Comparison of ENCODE assay signal across 17 mouse cellular contexts in the genomic region with DNA sequence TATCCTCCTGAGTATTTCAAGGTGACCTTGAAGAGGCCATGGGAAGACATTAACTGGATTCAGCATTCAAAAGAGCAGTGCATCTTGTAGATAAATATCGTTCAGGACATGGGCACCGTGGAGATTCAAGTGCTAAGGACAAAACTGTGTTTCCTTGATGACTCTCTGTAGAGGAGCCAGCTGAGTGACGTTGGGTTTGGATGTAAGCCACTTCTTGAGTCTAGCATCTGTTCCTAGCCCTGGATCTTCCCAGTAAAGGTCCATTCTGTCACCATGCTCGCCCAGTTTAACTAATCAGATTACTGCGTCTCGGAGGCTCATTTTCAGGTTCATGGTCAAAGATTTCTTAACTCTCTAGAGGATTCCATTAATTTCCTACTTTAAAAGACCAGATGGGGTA.
DNase-seq lines count a peak whose midpoint lies in the region; ATAC-seq and TF ChIP-seq lines count a peak whose summit lies in the region.
"Had no signal": no experiment of that assay in that cellular context is flagged by ENCODE, and none has a peak within 500 bp of the region (broad histone marks: within the 10 kb centered on the region; RNA-seq: fewer than 3 reads in every experiment).

No protein-coding gene starts in this region.

- H3K27ac ChIP-seq in midbrain, postnatal 0 days (ENCODE audit: low read depth, low read length): no peak overlapping the region
- no peak overlapping the region for H3K27ac ChIP-seq in midbrain, embryonic 11.5 days (ENCODE audit: low read depth, low read length)
- H3K27ac ChIP-seq in cerebellum, adult 2 months (ENCODE audit: insufficient read depth, low read length): no peak overlapping the region
- no peak overlapping the region for H3K27ac ChIP-seq in stomach, postnatal 0 days (replicated peaks)
- H3K27ac ChIP-seq: embryonic facial prominence, embryonic 13.5 days; heart, embryonic 13.5 days; liver, embryonic 13.5 days; stomach, embryonic 15.5 days had no signal

- H3K4me3 ChIP-seq in midbrain, postnatal 0 days (ENCODE audit: low read depth, low read length): no peak overlapping the region
- no peak overlapping the region for H3K4me3 ChIP-seq in midbrain, embryonic 11.5 days (ENCODE audit: low read depth, low read length)
- no peak overlapping the region for H3K4me3 ChIP-seq in cerebellum, adult 2 months (replicated peaks; ENCODE audit: insufficient read depth, low read depth, low read length)
- no peak overlapping the region for H3K4me3 ChIP-seq in stomach, postnatal 0 days (ENCODE audit: low read depth, low read length)
- H3K4me3 ChIP-seq: embryonic facial prominence, embryonic 13.5 days; heart, embryonic 13.5 days; liver, embryonic 13.5 days; megakaryocyte, embryonic 14.5 days; myocyte; stomach, embryonic 15.5 days had no signal

- intact Hi-C loops in heart, postnatal 14 days (cut with DNase I): no loop called here
- intact Hi-C loops in heart, postnatal 25 days (cut with DNase I): no loop called here

- no peak for TF ChIP-seq CTCF in midbrain, postnatal 0 days (IDR thresholded peaks at IDR 0.05)
- no peak for TF ChIP-seq CTCF in cerebellum, adult 2 months (IDR thresholded peaks at IDR 0.05; ENCODE audit: borderline replicate concordance, insufficient read depth, low read depth, low read length)
- TF ChIP-seq CTCF in stomach, postnatal 0 days (IDR thresholded peaks at IDR 0.05; ENCODE audit: low read depth): no peak

- H3K27me3 ChIP-seq in midbrain, postnatal 0 days (ENCODE audit: insufficient read depth, low read length): no peaks in the 10 kb centered on the region
- H3K27me3 ChIP-seq in midbrain, embryonic 11.5 days (ENCODE audit: control insufficient read depth, insufficient read depth, low read length): no peaks in the 10 kb centered on the region
- no peaks in the 10 kb centered on the region for H3K27me3 ChIP-seq in cerebellum, adult 2 months (ENCODE audit: control insufficient read depth, insufficient read depth, low read length)
- no peaks in the 10 kb centered on the region for H3K27me3 ChIP-seq in stomach, postnatal 0 days (ENCODE audit: control insufficient read depth, insufficient read depth, low read length)
- H3K27me3 ChIP-seq: megakaryocyte, embryonic 14.5 days; stomach, embryonic 15.5 days had no signal

- no peak for TF ChIP-seq POLR2A in cerebellum, adult 2 months (IDR thresholded peaks at IDR 0.05; ENCODE audit: borderline replicate concordance, insufficient read depth, low read length)

- H3K4me1 ChIP-seq in midbrain, postnatal 0 days (ENCODE audit: insufficient read depth, low read length): peaks cover 10% of the 10 kb centered on the region; the same call in 1 of the 2 replicates
- H3K4me1 ChIP-seq in midbrain, embryonic 11.5 days (ENCODE audit: control insufficient read depth, insufficient read depth, low read length): peaks cover 3% of the 10 kb centered on the region; the same call in 1 of the 2 replicates
- H3K4me1 ChIP-seq in cerebellum, adult 2 months (ENCODE audit: control insufficient read depth, insufficient read depth, low read length): peaks cover 15% of the 10 kb centered on the region
- H3K4me1 ChIP-seq in stomach, postnatal 0 days (replicated peaks; ENCODE audit: control insufficient read depth, insufficient read depth): no peaks in the 10 kb centered on the region
- H3K4me1 ChIP-seq: liver, embryonic 13.5 days; megakaryocyte, embryonic 14.5 days; stomach, embryonic 15.5 days had no signal

- peak; percentile 9 to 46 for DNase-seq in heart, postnatal 14 days
- DNase-seq in heart, postnatal 25 days (ENCODE audit: low spot score): no peak
- peak; percentile 87 for DNase-seq in midbrain, postnatal 0 days (ENCODE audit: low spot score)
- DNase-seq in midbrain, embryonic 11.5 days (ENCODE audit: low spot score, missing footprints): no peak
- peak; percentile 78 to 85 for DNase-seq in cerebellum, adult 2 months
- DNase-seq in gastrocnemius, postnatal 25 days: peak; percentile 18
- DNase-seq in testis, postnatal 14 days (ENCODE audit: low spot score): no peak
- DNase-seq in stomach, postnatal 0 days (ENCODE audit: low spot score): no peak
- DNase-seq: kidney, postnatal 4 days; liver, embryonic 13.5 days had no signal

- WGBS in midbrain, postnatal 0 days: 66% methylated on average over 6 of the region's 6 CpGs
- 80% methylated on average over 6 of the region's 6 CpGs for WGBS in midbrain, embryonic 11.5 days
- WGBS in cerebellum, adult 2 months: 5% methylated on average over 6 of the region's 6 CpGs
- 77% methylated on average over 6 of the region's 6 CpGs for WGBS in stomach, postnatal 0 days

- no peak for ATAC-seq in midbrain, postnatal 0 days (ENCODE audit: low FRiP score)
- no peak for ATAC-seq in midbrain, embryonic 11.5 days (ENCODE audit: low FRiP score)
- no peak for ATAC-seq in stomach, postnatal 0 days (ENCODE audit: low FRiP score, low TSS enrichment)
- ATAC-seq: forebrain, embryonic 16.5 days; intestine, embryonic 16.5 days had no signal

- H3K9ac ChIP-seq in midbrain, postnatal 0 days (replicated peaks; ENCODE audit: low read length, poor library complexity, severe bottlenecking): no peak overlapping the region
- H3K9ac ChIP-seq in midbrain, embryonic 11.5 days (ENCODE audit: low read length): no peak overlapping the region
- H3K9ac ChIP-seq in stomach, postnatal 0 days (ENCODE audit: low read length): no peak overlapping the region
- H3K9ac ChIP-seq: embryonic facial prominence, embryonic 13.5 days; heart, embryonic 13.5 days; liver, embryonic 13.5 days; stomach, embryonic 15.5 days had no signal

- no peaks in the 10 kb centered on the region for H3K36me3 ChIP-seq in midbrain, postnatal 0 days (ENCODE audit: insufficient read depth, low read length)
- no peaks in the 10 kb centered on the region for H3K36me3 ChIP-seq in midbrain, embryonic 11.5 days (ENCODE audit: control insufficient read depth, insufficient read depth, low read length)
- no peaks in the 10 kb centered on the region for H3K36me3 ChIP-seq in stomach, postnatal 0 days (ENCODE audit: control insufficient read depth, insufficient read depth, low read length)
- H3K36me3 ChIP-seq: embryonic facial prominence, embryonic 13.5 days; heart, embryonic 13.5 days; liver, embryonic 13.5 days; stomach, embryonic 15.5 days had no signal

- no peak overlapping the region for H3K4me2 ChIP-seq in midbrain, postnatal 0 days (ENCODE audit: low read depth, low read length, poor library complexity, severe bottlenecking)
- H3K4me2 ChIP-seq in midbrain, embryonic 11.5 days: no peak overlapping the region
- H3K4me2 ChIP-seq in stomach, postnatal 0 days (replicated peaks; ENCODE audit: low read depth): no peak overlapping the region
- H3K4me2 ChIP-seq: embryonic facial prominence, embryonic 13.5 days; heart, embryonic 13.5 days; liver, embryonic 13.5 days; stomach, embryonic 15.5 days had no signal

- no peaks in the 10 kb centered on the region for H3K9me3 ChIP-seq in midbrain, postnatal 0 days (ENCODE audit: low read length)
- H3K9me3 ChIP-seq in midbrain, embryonic 11.5 days (ENCODE audit: control insufficient read depth, low read length): no peaks in the 10 kb centered on the region
- H3K9me3 ChIP-seq in stomach, postnatal 0 days (ENCODE audit: control insufficient read depth, low read length): no peaks in the 10 kb centered on the region
- H3K9me3 ChIP-seq: embryonic facial prominence, embryonic 13.5 days; heart, embryonic 13.5 days; liver, embryonic 13.5 days; stomach, embryonic 15.5 days had no signal

- no peak for TF ChIP-seq EP300 in stomach, postnatal 0 days (optimal IDR thresholded peaks at IDR 0.05)

Comparison
In these comparisons a context has a peak if more than half of its experiments do, and no peak if none do; other contexts are left out.
1. DNase-seq: peak in heart, postnatal 14 days (2 of 2), midbrain, postnatal 0 days (single experiment), cerebellum, adult 2 months (2 of 2) and gastrocnemius, postnatal 25 days (single experiment); none in heart, postnatal 25 days (single experiment), midbrain, embryonic 11.5 days (single experiment), testis, postnatal 14 days (single experiment) and stomach, postnatal 0 days (single experiment).